Mouse (Mus musculus) stomach, embryonic 14.5 days (tissue): Measurements from ENCODE around the gene Zc3h13. TPM values are rescaled to one million over a fixed set of nuclear protein-coding genes. Genes with fewer than 3 reads are reported as not detected.

Experiments used
- ATAC-seq: fragments of 200-750 bp; cut with Nextera tagmentation; 2 replicates; pipeline ENCODE4 v1.8.0; 2017; ENCODE audit warnings: low read depth, moderate TSS enrichment; ENCODE audit not compliant: insufficient number of reproducible peaks, insufficient read depth, low FRiP score
- H3K27ac ChIP-seq: fragments of 300-500 bp; sonication (generic); 2 replicates; pipeline ENCODE4 v1.5.1; 2014; ENCODE audit warnings: mild to moderate bottlenecking, low read length, moderate library complexity, mixed read lengths
- H3K27me3 ChIP-seq: fragments of 300-500 bp; sonication (generic); 2 replicates; pipeline ENCODE4 v1.6.1; 2014; ENCODE audit warnings: low read length, control low read depth, mixed read lengths; ENCODE audit not compliant: control insufficient read depth, insufficient read depth
- H3K36me3 ChIP-seq: fragments of 300-500 bp; sonication (generic); 2 replicates; pipeline ENCODE4 v1.6.1; 2014; ENCODE audit warnings: mild to moderate bottlenecking, control low read depth, low read length, moderate library complexity, mixed read lengths; ENCODE audit not compliant: control insufficient read depth, insufficient read depth
- H3K4me1 ChIP-seq: fragments of 300-500 bp; sonication (generic); 2 replicates; pipeline ENCODE4 v1.6.1; 2014; ENCODE audit warnings: low read length, control low read depth, mixed read lengths; ENCODE audit not compliant: control insufficient read depth, insufficient read depth
- H3K4me2 ChIP-seq: fragments of 300-500 bp; sonication (generic); replicated peaks from 2 replicates; pipeline ENCODE4 v1.6.1; 2014; ENCODE audit warnings: low read depth, low read length, control low read depth
- H3K4me3 ChIP-seq: fragments of 300-500 bp; sonication (generic); 2 replicates; pipeline ENCODE4 v1.5.1; 2014; ENCODE audit warnings: low read depth, low read length, control low read depth
- H3K9ac ChIP-seq: fragments of 300-500 bp; sonication (generic); replicated peaks from 2 replicates; pipeline ENCODE4 v1.6.1; 2014; ENCODE audit warnings: low read depth, mild to moderate bottlenecking, control low read depth, low read length, moderate library complexity, mixed read lengths
- H3K9me3 ChIP-seq: fragments of 300-500 bp; sonication (generic); 2 replicates; pipeline ENCODE4 v1.6.1; 2016; ENCODE audit warnings: low read depth, low read length, control low read depth; ENCODE audit not compliant: control insufficient read depth
- WGBS: fragments of 180-500 bp; shearing (Covaris S2); extraction: QIAGEN DNeasy Blood & Tissue Kit; methylation state at CpG from one replicate; pipeline ENCODE4 v1.1.7; 2014; 5-methylcytosine and 5-hydroxymethylcytosine counted together
- polyA plus RNA-seq: library from polyadenylated mRNA; unstranded; fragments of >200 nt; fragmentation: Nextera tagmentation; extraction: Ambion mirVana; gene quantifications from 2 replicates; pipeline ENCODE4 v1.2.1, GENCODE M21; 2014

Gene Zc3h13
- polyA plus RNA-seq: 25.0 and 33.4 TPM in 2 replicates

GRCm38 (mm10) chr14:75284193-75284915, at the start of gene Zc3h13:
Zc3h13 (plus strand) TSS chr14:75284373.
- Histone ChIP-seq H3K27me3 (no peaks in the 10 kb centered on the region), H3K9ac (peak within 1 kb of the TSS; percentile 47), H3K4me1 (peaks cover 4% of the 10 kb centered on the region; the same call in 1 of the 2 replicates), H3K27ac (peak within 1 kb of the TSS; percentile 28), H3K9me3 (no peaks in the 10 kb centered on the region), H3K4me3 (peak within 1 kb of the TSS; percentile 75), H3K4me2 (peak within 1 kb of the TSS; percentile 93), H3K36me3 (no peaks in the 10 kb centered on the region)
- under 1% methylated on average over 61 of the region's 61 CpGs for WGBS
- peak; percentile 98 for ATAC-seq

GRCm38 (mm10) chr14:75235552-75235951, 48.6 kb upstream of the Zc3h13 start:
- H3K4me1 ChIP-seq: no peaks in the 10 kb centered on the region
- no peak overlapping the region for H3K4me2 ChIP-seq
- H3K9me3 ChIP-seq: no peaks in the 10 kb centered on the region
- no peak overlapping the region for H3K4me3 ChIP-seq
- H3K9ac ChIP-seq: no peak overlapping the region
- no peak for ATAC-seq
- no peaks in the 10 kb centered on the region for H3K27me3 ChIP-seq
- H3K27ac ChIP-seq: no peak overlapping the region
- 88% methylated on average over 8 of the region's 8 CpGs for WGBS
- H3K36me3 ChIP-seq: no peaks in the 10 kb centered on the region

- H3K4me3 ChIP-seq: no peak overlapping the region
- no peak for ATAC-seq
- no peaks in the 10 kb centered on the region for H3K4me1 ChIP-seq
- H3K36me3 ChIP-seq: no peaks in the 10 kb centered on the region
- no peak overlapping the region for H3K27ac ChIP-seq
- H3K4me2 ChIP-seq: no peak overlapping the region
- no peaks in the 10 kb centered on the region for H3K9me3 ChIP-seq
- 59% methylated on average over 9 of the region's 9 CpGs for WGBS
- H3K27me3 ChIP-seq: no peaks in the 10 kb centered on the region
- no peak overlapping the region for H3K9ac ChIP-seq
These were observed 48.1 kb upstream of the Zc3h13 start for GRCm38 (mm10) chr14:75235955-75236635.

GRCm38 (mm10) chr14:75236636-75237003, 47.6 kb upstream of the Zc3h13 start:
- Histone ChIP-seq H3K36me3 (no peaks in the 10 kb centered on the region), H3K27ac (no peak overlapping the region), H3K4me2 (no peak overlapping the region), H3K9ac (no peak overlapping the region), H3K9me3 (no peaks in the 10 kb centered on the region), H3K27me3 (no peaks in the 10 kb centered on the region), H3K4me1 (no peaks in the 10 kb centered on the region), H3K4me3 (no peak overlapping the region)
- no peak for ATAC-seq
- WGBS: 89% methylated on average over 4 of the region's 4 CpGs

GRCm38 (mm10) chr14:75237096-75237495, 47.1 kb upstream of the Zc3h13 start:
- Histone ChIP-seq H3K27ac (no peak overlapping the region), H3K9me3 (no peaks in the 10 kb centered on the region), H3K4me2 (no peak overlapping the region), H3K27me3 (no peaks in the 10 kb centered on the region), H3K4me1 (no peaks in the 10 kb centered on the region), H3K9ac (no peak overlapping the region), H3K36me3 (no peaks in the 10 kb centered on the region), H3K4me3 (no peak overlapping the region)
- WGBS: 87% methylated on average over 8 of the region's 8 CpGs
- no peak for ATAC-seq

GRCm38 (mm10) chr14:75238054-75238692, 46.0 kb upstream of the Zc3h13 start:
- 81% methylated on average over 6 of the region's 6 CpGs for WGBS
- H3K9ac ChIP-seq: no peak overlapping the region
- H3K36me3 ChIP-seq: no peaks in the 10 kb centered on the region
- H3K27me3 ChIP-seq: no peaks in the 10 kb centered on the region
- H3K4me3 ChIP-seq: no peak overlapping the region
- no peak for ATAC-seq
- H3K27ac ChIP-seq: no peak overlapping the region
- H3K9me3 ChIP-seq: no peaks in the 10 kb centered on the region
- H3K4me2 ChIP-seq: no peak overlapping the region
- no peaks in the 10 kb centered on the region for H3K4me1 ChIP-seq

- Histone ChIP-seq H3K4me3 (no peak within 1 kb of the TSS), H3K27me3 (no peaks in the 10 kb centered on the region), H3K4me2 (no peak within 1 kb of the TSS), H3K27ac (no peak within 1 kb of the TSS), H3K36me3 (no peaks in the 10 kb centered on the region), H3K9ac (no peak within 1 kb of the TSS), H3K4me1 (no peaks in the 10 kb centered on the region), H3K9me3 (no peaks in the 10 kb centered on the region)
- no peak for ATAC-seq
- 77% methylated on average over 5 of the region's 5 CpGs for WGBS
These were observed 42.1 kb upstream of the Zc3h13 start, which contains the start of gene Cpb2 for GRCm38 (mm10) chr14:75242087-75242486. Cpb2 (plus strand) TSS chr14:75242287.

GRCm38 (mm10) chr14:75246024-75247000, 37.9 kb upstream of the Zc3h13 start:
- Histone ChIP-seq H3K4me2 (no peak overlapping the region), H3K27me3 (no peaks in the 10 kb centered on the region), H3K4me3 (no peak overlapping the region), H3K36me3 (no peaks in the 10 kb centered on the region), H3K9ac (no peak overlapping the region), H3K27ac (no peak overlapping the region), H3K9me3 (no peaks in the 10 kb centered on the region), H3K4me1 (no peaks in the 10 kb centered on the region)
- 77% methylated on average over 11 of the region's 11 CpGs for WGBS
- ATAC-seq: no peak
